Mouse (Mus musculus): ENCODE results near the gene Ndufv3. TPM values are rescaled to one million over a fixed set of nuclear protein-coding genes. Genes with fewer than 3 reads are reported as not detected.

Ndufv3 gene
- polyA plus RNA-seq, 1 experiment from 2014 or later: 231 TPM

- no peak overlapping the region for H3K4me3 ChIP-seq (ENCODE audit: low read length)
- ATAC-seq (ENCODE audit: low FRiP score, low TSS enrichment): peak; percentile 45; the same call in 1 of the 2 replicates
- H3K27me3 ChIP-seq (ENCODE audit: control insufficient read depth, insufficient read depth, low read length): no peaks in the 10 kb centered on the region
- no peak overlapping the region for H3K4me2 ChIP-seq (replicated peaks; ENCODE audit: low read depth, low read length)
- H3K9me3 ChIP-seq (ENCODE audit: control insufficient read depth, low read length): no peaks in the 10 kb centered on the region
- peaks cover 8% of the 10 kb centered on the region for H3K4me1 ChIP-seq (ENCODE audit: control insufficient read depth, insufficient read depth, low read length)
- no peak overlapping the region for H3K9ac ChIP-seq (ENCODE audit: low read depth, low read length)
- 45% methylated on average over 5 of the region's 5 CpGs for WGBS
- peak overlapping the region; percentile 65 for H3K27ac ChIP-seq (ENCODE audit: low read depth, low read length)
- H3K36me3 ChIP-seq (ENCODE audit: control insufficient read depth, insufficient read depth, low read length): peaks cover 79% of the 10 kb centered on the region
Measured at GRCm38 (mm10) chr17:31505013-31505412, 14.9 kb upstream of the Ndufv3 start.

GRCm38 (mm10) chr17:31506282-31506681 is 13.6 kb upstream of the Ndufv3 start:
- H3K9me3 ChIP-seq (ENCODE audit: control insufficient read depth, low read length): no peaks in the 10 kb centered on the region
- H3K36me3 ChIP-seq (ENCODE audit: control insufficient read depth, insufficient read depth, low read length): peaks cover 72% of the 10 kb centered on the region
- peaks cover 8% of the 10 kb centered on the region for H3K4me1 ChIP-seq (ENCODE audit: control insufficient read depth, insufficient read depth, low read length)
- WGBS: 86% methylated on average over 7 of the region's 7 CpGs
- no peaks in the 10 kb centered on the region for H3K27me3 ChIP-seq (ENCODE audit: control insufficient read depth, insufficient read depth, low read length)
- no peak overlapping the region for H3K4me2 ChIP-seq (replicated peaks; ENCODE audit: low read depth, low read length)
- no peak overlapping the region for H3K27ac ChIP-seq (ENCODE audit: low read depth, low read length)
- H3K4me3 ChIP-seq (ENCODE audit: low read length): no peak overlapping the region
- ATAC-seq (ENCODE audit: low FRiP score, low TSS enrichment): no peak
- H3K9ac ChIP-seq (ENCODE audit: low read depth, low read length): no peak overlapping the region

- H3K4me3 ChIP-seq (ENCODE audit: low read length): peak overlapping the region; percentile 67; the same call in 1 of the 2 replicates
- no peak for ATAC-seq (ENCODE audit: low FRiP score, low TSS enrichment)
- peak overlapping the region; percentile 50; the same call in 1 of the 2 replicates for H3K4me2 ChIP-seq (replicated peaks; ENCODE audit: low read depth, low read length)
- peaks cover 37% of the 10 kb centered on the region for H3K36me3 ChIP-seq (ENCODE audit: control insufficient read depth, insufficient read depth, low read length)
- H3K9me3 ChIP-seq (ENCODE audit: control insufficient read depth, low read length): no peaks in the 10 kb centered on the region
- no peak overlapping the region for H3K9ac ChIP-seq (ENCODE audit: low read depth, low read length)
- no peaks in the 10 kb centered on the region for H3K27me3 ChIP-seq (ENCODE audit: control insufficient read depth, insufficient read depth, low read length)
- H3K27ac ChIP-seq (ENCODE audit: low read depth, low read length): no peak overlapping the region
- 97% methylated on average over 6 of the region's 6 CpGs for WGBS
- 0 out of 2 replicates have a peak, but pooled peaks cover 3% of the 10 kb centered on the region for H3K4me1 ChIP-seq (ENCODE audit: control insufficient read depth, insufficient read depth, low read length)
Measured at GRCm38 (mm10) chr17:31510944-31511343, 9.0 kb upstream of the Ndufv3 start.

- Histone ChIP-seq H3K9me3 (ENCODE audit: control insufficient read depth, low read length) (no peaks in the 10 kb centered on the region), H3K4me2 (replicated peaks; ENCODE audit: low read depth, low read length) (peak overlapping the region; percentile 50), H3K27ac (ENCODE audit: low read depth, low read length) (peak overlapping the region; percentile 37; the same call in 1 of the 2 replicates), H3K36me3 (ENCODE audit: control insufficient read depth, insufficient read depth, low read length) (peaks cover 34% of the 10 kb centered on the region), H3K27me3 (ENCODE audit: control insufficient read depth, insufficient read depth, low read length) (no peaks in the 10 kb centered on the region), H3K9ac (ENCODE audit: low read depth, low read length) (peak overlapping the region; percentile 68), H3K4me3 (ENCODE audit: low read length) (peak overlapping the region; percentile 67), H3K4me1 (ENCODE audit: control insufficient read depth, insufficient read depth, low read length) (0 out of 2 replicates have a peak, but pooled peaks cover 3% of the 10 kb centered on the region)
- ATAC-seq (ENCODE audit: low FRiP score, low TSS enrichment): peak; percentile 94
- under 1% methylated on average over 53 of the region's 56 CpGs for WGBS
Measured at GRCm38 (mm10) chr17:31511792-31512495, 8.0 kb upstream of the Ndufv3 start.

- H3K27ac ChIP-seq (ENCODE audit: low read depth, low read length): no peak overlapping the region
- peak overlapping the region; percentile 67 for H3K4me3 ChIP-seq (ENCODE audit: low read length)
- H3K4me1 ChIP-seq (ENCODE audit: control insufficient read depth, insufficient read depth, low read length): 0 out of 2 replicates have a peak, but pooled peaks cover 3% of the 10 kb centered on the region
- 20% methylated on average over 6 of the region's 6 CpGs for WGBS
- H3K9me3 ChIP-seq (ENCODE audit: control insufficient read depth, low read length): no peaks in the 10 kb centered on the region
- H3K4me2 ChIP-seq (replicated peaks; ENCODE audit: low read depth, low read length): peak overlapping the region; percentile 50
- peaks cover 28% of the 10 kb centered on the region for H3K36me3 ChIP-seq (ENCODE audit: control insufficient read depth, insufficient read depth, low read length)
- ATAC-seq (ENCODE audit: low FRiP score, low TSS enrichment): peak; percentile 8; the same call in 1 of the 2 replicates
- H3K27me3 ChIP-seq (ENCODE audit: control insufficient read depth, insufficient read depth, low read length): no peaks in the 10 kb centered on the region
- peak overlapping the region; percentile 68; the same call in 1 of the 2 replicates for H3K9ac ChIP-seq (ENCODE audit: low read depth, low read length)
Measured at GRCm38 (mm10) chr17:31512593-31512992, 7.3 kb upstream of the Ndufv3 start.

GRCm38 (mm10) chr17:31514696-31515095 is 5.2 kb upstream of the Ndufv3 start:
- no peak for ATAC-seq (ENCODE audit: low FRiP score, low TSS enrichment)
- Histone ChIP-seq H3K27ac (ENCODE audit: low read depth, low read length) (no peak overlapping the region), H3K4me1 (ENCODE audit: control insufficient read depth, insufficient read depth, low read length) (0 out of 2 replicates have a peak, but pooled peaks cover 3% of the 10 kb centered on the region), H3K9ac (ENCODE audit: low read depth, low read length) (no peak overlapping the region), H3K9me3 (ENCODE audit: control insufficient read depth, low read length) (no peaks in the 10 kb centered on the region), H3K27me3 (ENCODE audit: control insufficient read depth, insufficient read depth, low read length) (no peaks in the 10 kb centered on the region), H3K36me3 (ENCODE audit: control insufficient read depth, insufficient read depth, low read length) (peaks cover 7% of the 10 kb centered on the region), H3K4me3 (ENCODE audit: low read length) (no peak overlapping the region), H3K4me2 (replicated peaks; ENCODE audit: low read depth, low read length) (no peak overlapping the region)
- 60% methylated on average over 1 of the region's 1 CpGs for WGBS

- H3K4me3 ChIP-seq (ENCODE audit: low read length): peak overlapping the region; percentile 87
- peaks cover 14% of the 10 kb centered on the region for H3K4me1 ChIP-seq (ENCODE audit: control insufficient read depth, insufficient read depth, low read length)
- no peaks in the 10 kb centered on the region for H3K27me3 ChIP-seq (ENCODE audit: control insufficient read depth, insufficient read depth, low read length)
- no peaks in the 10 kb centered on the region for H3K9me3 ChIP-seq (ENCODE audit: control insufficient read depth, low read length)
- no peak overlapping the region for H3K9ac ChIP-seq (ENCODE audit: low read depth, low read length)
- 3% methylated on average over 7 of the region's 7 CpGs for WGBS
- peak overlapping the region; percentile 72 for H3K4me2 ChIP-seq (replicated peaks; ENCODE audit: low read depth, low read length)
- H3K27ac ChIP-seq (ENCODE audit: low read depth, low read length): 0 out of 2 replicates have a peak overlapping the region, but pooled peaks have one; percentile 37
- peaks cover 14% of the 10 kb centered on the region; the same call in 1 of the 2 replicates for H3K36me3 ChIP-seq (ENCODE audit: control insufficient read depth, insufficient read depth, low read length)
- peak; percentile 58; the same call in 1 of the 2 replicates for ATAC-seq (ENCODE audit: low FRiP score, low TSS enrichment)
Measured at GRCm38 (mm10) chr17:31519344-31519945, 470 bp upstream of the Ndufv3 start.

- peaks cover 17% of the 10 kb centered on the region; the same call in 1 of the 2 replicates for H3K36me3 ChIP-seq (ENCODE audit: control insufficient read depth, insufficient read depth, low read length)
- ATAC-seq (ENCODE audit: low FRiP score, low TSS enrichment): no peak
- H3K4me1 ChIP-seq (ENCODE audit: control insufficient read depth, insufficient read depth, low read length): peaks cover 14% of the 10 kb centered on the region
- no peaks in the 10 kb centered on the region for H3K27me3 ChIP-seq (ENCODE audit: control insufficient read depth, insufficient read depth, low read length)
- peak overlapping the region; percentile 72 for H3K4me2 ChIP-seq (replicated peaks; ENCODE audit: low read depth, low read length)
- H3K9me3 ChIP-seq (ENCODE audit: control insufficient read depth, low read length): no peaks in the 10 kb centered on the region
- H3K9ac ChIP-seq (ENCODE audit: low read depth, low read length): peak overlapping the region; percentile 76; the same call in 1 of the 2 replicates
- WGBS: 18% methylated on average over 3 of the region's 3 CpGs
- peak overlapping the region; percentile 87 for H3K4me3 ChIP-seq (ENCODE audit: low read length)
- H3K27ac ChIP-seq (ENCODE audit: low read depth, low read length): peak overlapping the region; percentile 2; the same call in 1 of the 2 replicates
Measured at GRCm38 (mm10) chr17:31520895-31521294, 980 bp downstream of the Ndufv3 start.

- Histone ChIP-seq H3K4me1 (ENCODE audit: control insufficient read depth, insufficient read depth, low read length) (peaks cover 14% of the 10 kb centered on the region), H3K4me2 (replicated peaks; ENCODE audit: low read depth, low read length) (no peak overlapping the region), H3K36me3 (ENCODE audit: control insufficient read depth, insufficient read depth, low read length) (peaks cover 21% of the 10 kb centered on the region; the same call in 1 of the 2 replicates), H3K27ac (ENCODE audit: low read depth, low read length) (no peak overlapping the region), H3K9me3 (ENCODE audit: control insufficient read depth, low read length) (no peaks in the 10 kb centered on the region), H3K27me3 (ENCODE audit: control insufficient read depth, insufficient read depth, low read length) (no peaks in the 10 kb centered on the region), H3K9ac (ENCODE audit: low read depth, low read length) (no peak overlapping the region), H3K4me3 (ENCODE audit: low read length) (no peak overlapping the region)
- 92% methylated on average over 6 of the region's 6 CpGs for WGBS
- ATAC-seq (ENCODE audit: low FRiP score, low TSS enrichment): no peak
Measured at GRCm38 (mm10) chr17:31521948-31522347, 2.0 kb downstream of the Ndufv3 start.
